Mouse (Mus musculus): ENCODE results near the gene 1700016H13Rik.

The 1700016H13Rik gene

DNA sequence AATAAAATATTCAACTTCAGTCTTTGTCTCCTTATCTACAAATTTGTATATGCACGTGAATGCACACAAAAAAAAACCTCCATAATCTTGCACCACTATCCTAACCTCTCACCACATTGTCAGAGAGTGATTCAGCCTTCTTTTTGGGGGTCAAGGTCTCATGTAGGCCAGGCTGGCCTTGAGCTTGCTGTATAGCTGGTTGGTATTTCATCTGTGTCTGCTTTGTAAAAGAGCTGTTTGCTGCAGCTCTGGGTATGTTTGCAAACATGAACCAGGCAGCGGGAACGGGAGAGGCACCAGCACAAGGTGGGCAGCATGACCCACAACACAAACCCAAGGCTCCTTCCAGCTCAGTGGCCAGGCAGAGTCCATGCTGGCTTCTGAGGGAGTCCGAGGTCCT, 17.8 kb upstream of the 1700016H13Rik start:
- DNase-seq (ENCODE audit: low read depth, low spot score), result no peak

DNA sequence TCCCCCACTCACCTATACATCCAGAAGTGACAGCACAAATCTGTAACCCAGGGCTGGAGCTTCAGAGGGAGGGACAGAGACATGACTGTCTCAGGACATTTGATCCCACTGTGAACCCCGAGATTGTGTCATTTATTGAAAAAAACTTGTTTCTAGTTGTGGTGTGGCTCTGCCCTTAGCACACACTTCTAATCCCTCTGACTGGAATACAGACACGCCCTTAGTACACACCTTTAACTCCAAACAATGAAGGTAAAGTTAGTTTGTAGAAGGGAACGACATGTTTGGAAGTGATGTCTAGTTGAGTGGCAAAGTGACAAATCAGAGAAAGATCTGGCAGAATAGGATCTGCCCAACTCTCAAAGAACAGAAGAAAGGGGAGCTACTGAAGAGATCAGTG, 16.0 kb upstream of the 1700016H13Rik start:
- no peak for DNase-seq (ENCODE audit: low read depth, low spot score)

DNA sequence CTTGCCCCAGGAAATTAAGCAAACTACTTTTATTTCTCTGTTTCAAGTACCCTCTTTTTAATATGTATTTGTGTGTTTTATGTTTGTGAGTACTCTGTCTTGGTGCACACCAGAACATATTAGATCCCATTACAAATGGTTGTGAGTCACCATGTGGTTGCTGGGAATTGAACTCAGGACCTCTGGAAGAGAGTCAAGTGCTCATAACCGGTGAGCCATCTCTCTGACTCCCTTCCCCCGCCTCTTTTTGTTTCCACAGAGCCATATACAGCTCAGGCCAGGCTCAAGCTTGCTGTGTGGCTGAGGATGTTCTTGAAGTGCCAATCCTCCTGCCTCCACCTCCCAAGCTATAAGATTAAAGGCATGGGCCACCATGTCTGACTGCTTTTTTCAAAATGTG, 10.1 kb upstream of the 1700016H13Rik start:
- DNase-seq (ENCODE audit: low read depth, low spot score), result no peak

DNA sequence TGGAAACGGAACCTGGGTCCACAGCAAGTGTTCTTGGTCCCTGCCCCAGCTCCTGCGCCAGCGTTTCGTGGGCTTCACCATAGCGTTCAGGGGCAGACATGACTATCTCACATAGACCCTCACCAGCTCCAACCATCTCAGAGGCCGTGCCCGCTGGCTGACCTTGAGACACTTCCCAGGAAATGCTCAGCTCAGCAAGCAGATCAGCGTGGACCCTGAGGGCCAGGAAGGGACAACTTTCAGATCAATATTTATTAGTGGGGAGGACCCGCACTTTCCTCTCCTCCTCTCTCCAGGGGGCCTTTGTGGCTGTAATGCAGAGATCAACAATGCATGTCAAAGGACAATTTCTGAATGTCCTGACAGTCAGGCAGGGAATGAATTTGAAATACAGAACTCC, 9.1 kb upstream of the 1700016H13Rik start:
- DNase-seq (ENCODE audit: low read depth, low spot score), result peak; percentile 55

DNA sequence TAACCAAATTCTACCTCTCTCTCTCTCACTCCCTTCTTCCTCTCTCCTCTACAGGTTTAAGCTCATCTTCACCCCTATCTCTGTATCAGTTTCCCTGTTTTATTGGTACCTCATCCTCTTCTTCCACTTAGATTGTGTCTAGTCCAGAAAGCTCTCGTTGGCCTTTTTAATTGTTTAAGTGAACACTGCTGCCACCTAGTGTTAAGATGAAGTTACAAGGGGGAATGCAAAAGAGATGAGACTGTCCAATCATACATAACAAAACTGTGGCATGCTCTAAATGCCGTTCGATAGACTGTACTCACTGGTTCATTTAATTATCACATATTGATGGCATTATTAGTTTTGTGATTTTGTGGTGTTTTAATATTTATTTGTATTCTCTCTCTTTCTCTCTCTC, 3.8 kb upstream of the 1700016H13Rik start:
- DNase-seq (ENCODE audit: low read depth, low spot score), result peak; percentile 78

DNA sequence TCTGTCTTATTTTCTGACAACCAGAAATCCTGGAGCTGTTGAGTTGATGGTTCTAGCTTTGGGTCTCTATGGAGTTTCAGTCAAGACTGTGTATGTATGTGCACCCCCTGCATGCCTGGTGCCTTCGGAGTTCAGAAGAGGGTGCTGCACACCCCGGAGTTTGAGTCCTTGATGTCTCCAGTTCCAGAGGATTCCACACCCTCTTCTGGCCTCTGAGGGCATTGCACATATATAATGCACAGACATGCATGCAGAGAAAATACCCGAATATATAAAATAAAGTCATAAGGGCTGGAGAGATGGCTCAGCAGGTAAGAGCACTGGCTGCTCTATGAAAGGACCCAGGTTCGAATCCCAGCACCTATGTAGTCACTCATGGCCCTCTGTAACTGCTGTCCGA, 3.1 kb upstream of the 1700016H13Rik start:
- peak; percentile 54 for DNase-seq (ENCODE audit: low read depth, low spot score)

DNA sequence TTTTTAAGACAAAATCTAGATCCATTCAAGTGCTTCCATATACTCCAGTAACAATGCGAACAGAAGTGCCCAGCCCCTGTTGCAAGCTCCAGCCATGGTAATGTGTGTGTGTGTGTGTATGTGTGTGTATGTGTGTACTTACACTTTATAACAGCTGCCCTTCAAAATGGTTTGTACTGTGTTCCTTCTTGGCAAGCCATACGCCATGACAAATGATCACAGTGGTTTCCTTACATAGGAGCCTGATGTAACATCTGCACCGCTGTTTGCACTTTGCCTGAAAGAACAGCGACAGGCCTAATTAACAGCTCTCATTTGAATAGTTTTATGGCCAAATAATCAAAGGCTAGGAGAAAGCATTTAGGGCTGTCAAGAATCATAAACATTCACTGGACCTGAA, 1.0 kb downstream of the 1700016H13Rik start:
- DNase-seq (ENCODE audit: low read depth, low spot score), result no peak

DNA sequence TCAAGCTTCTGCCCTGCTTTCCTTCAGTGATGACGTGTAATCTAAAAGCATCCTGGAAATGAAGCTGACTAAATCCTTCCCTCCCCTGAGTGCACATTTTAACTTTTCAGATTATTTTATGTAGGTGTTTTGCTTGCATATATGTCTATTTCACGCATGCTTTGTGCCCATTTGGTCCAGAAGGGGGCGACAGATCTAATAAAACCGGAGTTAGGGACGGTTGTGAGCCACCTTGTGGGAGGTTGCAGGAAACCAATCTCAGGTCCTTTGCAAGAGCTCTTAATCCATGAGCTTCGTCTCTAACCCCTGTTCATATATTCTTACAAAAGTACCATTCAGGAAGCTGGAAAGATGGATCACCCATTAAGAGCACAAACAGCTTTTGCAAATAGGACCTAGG, 1.6 kb downstream of the 1700016H13Rik start:
- DNase-seq (ENCODE audit: low read depth, low spot score), result peak; percentile 93

DNA sequence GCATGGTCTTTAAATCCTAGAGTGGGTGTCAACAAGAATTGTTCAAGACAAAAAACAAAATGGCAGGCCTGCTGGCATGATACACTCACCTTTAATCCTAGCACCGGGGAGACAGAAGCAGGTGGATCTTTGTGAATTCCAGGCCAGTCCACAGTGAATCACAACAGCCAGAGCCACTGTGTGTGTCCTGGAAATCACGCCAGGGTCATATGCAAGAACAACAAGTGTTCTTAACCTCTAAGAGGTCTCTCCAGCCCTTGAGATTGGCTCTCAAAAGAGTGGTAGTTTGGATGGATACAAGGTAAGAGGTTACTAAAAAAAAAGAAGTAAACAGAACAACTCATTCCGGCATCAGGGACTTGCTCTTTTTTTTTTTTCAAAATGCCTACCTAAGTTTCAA, 8.5 kb downstream of the 1700016H13Rik start:
- DNase-seq (ENCODE audit: low read depth, low spot score), result no peak

DNA sequence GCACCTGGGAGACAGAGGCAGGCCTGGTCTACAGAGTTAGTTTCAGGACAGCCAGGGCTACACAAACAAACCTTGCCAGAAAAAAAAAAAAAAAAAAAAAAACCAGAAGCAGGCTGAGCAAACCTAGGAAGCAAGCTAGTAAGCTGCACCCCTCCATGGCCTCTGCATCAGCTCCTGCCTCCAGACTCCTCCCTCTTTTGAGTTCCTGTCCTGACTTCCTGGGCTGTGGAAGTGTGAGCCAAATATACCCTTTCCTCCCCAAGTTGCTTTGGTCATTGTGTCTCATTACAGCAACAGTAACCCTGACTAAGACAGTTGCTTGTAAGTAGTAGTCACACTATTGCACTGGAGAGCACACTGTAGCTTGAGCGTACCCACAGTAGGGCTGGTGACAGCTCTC, 11.6 kb downstream of the 1700016H13Rik start:
- peak; percentile 16 for DNase-seq (ENCODE audit: low read depth, low spot score)

DNA sequence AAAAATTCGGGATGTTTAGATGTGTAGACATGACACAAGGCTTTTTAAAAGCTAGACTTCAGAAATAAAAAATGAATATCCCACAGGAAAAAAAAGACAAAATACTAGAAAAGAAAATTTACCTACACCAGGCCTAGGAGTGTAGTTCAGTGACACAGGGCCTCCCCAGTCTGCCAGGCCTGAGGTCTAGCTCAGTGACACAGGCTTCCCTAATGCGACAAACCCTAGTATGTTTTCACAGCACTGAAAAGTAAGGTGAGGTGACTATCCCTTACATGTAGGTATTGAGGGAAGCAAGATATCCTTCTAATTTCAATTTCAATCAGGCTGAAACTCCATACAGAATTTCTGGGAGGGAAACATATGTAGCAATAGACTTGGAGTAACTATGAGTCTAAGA, 18.6 kb downstream of the 1700016H13Rik start:
- no peak for DNase-seq (ENCODE audit: low read depth, low spot score)

DNA sequence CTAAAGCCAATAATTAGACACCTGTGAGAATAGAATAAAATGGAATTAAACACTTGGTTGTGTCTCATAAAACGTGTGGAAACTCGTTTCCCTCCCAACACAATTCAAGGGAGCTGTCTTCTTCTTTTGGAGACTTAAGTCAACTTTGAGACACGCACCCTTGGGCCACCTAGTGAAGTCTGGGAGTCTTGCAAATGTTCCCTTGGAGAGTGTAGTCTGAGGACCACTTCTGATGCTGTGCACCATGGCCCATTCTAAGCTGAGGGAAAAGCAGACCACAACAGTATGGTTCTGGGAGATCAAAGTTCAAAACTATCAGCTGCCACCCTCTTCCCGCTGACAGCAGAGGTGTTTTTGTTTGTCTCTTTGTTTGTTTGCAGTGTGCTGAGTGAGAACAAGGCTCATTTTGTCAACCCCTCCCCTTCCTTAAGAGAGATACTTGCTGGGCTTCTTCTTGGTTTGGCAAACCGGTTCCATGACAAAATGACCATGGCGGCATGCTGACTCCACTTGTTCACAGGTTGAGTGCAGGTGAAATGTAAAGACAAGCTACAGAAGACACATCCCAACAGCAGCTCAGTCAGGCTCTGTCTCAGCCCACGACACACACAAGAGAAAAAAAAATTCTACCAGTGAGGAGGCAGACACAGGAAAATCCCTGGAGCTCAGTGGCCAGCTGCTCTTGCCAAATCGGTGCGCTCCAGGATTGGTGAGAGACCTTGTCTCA, 25.8 kb downstream of the 1700016H13Rik start:
- no peak for DNase-seq (ENCODE audit: low read depth, low spot score)

DNA sequence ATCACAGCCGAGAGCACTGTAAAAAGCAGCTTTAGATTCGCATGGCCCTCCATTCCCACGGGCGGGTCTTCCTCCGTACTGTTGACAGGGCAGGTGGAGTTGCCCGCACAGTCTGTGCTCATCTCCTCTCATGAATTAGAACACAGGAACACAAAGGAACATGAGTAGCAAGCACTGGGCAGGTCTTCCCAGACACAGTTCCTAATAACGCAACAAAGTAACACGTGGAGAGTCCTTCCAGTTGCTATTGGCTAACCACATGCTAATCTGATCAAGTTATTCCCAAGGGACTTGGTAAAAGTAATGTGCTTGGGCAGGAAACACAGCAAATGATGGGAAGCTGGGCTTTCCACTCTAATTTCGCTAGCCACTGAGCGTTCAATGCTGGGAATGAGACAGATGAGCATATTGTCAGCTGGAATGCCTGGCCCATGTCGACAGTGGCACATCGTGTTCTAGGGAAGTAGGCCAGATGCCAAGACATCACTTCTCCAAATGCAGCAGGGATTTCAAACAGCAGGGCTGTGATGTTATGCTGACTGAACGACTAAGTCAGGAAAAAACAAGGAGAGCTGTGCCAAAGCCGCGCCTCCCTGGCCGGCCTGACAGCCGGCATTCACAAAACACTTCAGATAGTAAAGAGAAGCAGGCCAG, 26.6 kb downstream of the 1700016H13Rik start, which contains the start of gene Slc10a6:
Gene Slc10a6, minus strand, starts transcription at position 293 of the 654 bp plus-strand sequence.
- no peak for DNase-seq (ENCODE audit: low read depth, low spot score)

DNA sequence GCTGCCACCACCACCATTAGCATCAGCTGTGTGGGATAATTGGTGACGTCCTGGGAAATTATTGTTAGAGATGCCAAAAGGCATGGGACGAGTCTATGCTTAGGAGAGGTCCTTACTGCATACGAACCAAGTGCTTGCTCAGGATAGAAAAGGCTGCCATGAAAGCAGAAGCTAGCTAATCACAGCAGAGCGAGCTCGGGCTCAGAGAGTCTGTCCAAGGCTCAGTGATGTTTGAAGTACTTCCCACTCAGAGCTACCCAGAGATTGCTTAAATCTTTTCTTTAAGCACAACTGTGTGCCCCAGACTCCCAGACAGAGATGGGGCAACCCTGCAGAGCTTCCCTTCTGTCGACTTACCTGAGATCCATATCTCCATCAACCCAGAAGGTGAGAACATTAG, 27.3 kb downstream of the 1700016H13Rik start:
- no peak for DNase-seq (ENCODE audit: low read depth, low spot score)

DNA sequence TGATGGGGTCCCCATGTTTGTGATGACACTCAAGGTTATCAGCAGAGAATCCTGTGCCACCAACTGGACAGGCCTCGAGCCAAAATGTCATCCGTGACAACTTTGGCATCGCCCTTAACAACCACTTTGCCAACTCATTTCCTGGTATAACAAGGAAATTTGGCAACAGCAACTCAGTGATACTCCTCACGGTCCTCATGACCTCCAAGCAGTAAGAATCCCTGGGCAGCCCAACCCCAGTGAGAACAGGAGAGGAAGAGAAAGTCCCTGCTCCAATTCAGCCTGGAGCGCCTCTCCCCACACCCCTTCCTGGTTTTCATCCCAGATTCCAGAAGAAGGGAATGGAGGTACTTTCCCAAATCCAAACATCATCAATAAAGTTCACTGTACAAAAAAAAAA, 31.0 kb downstream of the 1700016H13Rik start:
- no peak for DNase-seq (ENCODE audit: low read depth, low spot score)

DNA sequence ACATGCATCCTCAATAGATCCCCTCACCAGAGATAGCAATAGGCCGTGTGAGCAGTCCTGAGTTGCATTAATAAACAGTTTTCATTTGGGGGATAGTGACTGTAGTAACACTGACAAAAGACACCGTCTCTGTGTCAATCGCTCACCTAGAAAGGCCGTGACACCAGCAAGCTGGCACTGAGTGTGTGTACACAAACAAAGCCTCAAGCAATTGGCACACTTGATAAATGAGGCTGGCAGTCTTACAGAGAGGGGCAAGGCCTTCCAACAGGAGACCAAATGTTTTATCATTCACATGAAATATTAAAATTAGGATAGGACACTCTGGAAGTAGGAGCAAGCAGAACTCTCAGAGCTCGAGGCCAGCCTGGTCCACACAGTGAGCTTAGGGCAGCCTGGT, 33.5 kb downstream of the 1700016H13Rik start:
- no peak for DNase-seq (ENCODE audit: low read depth, low spot score)

DNA sequence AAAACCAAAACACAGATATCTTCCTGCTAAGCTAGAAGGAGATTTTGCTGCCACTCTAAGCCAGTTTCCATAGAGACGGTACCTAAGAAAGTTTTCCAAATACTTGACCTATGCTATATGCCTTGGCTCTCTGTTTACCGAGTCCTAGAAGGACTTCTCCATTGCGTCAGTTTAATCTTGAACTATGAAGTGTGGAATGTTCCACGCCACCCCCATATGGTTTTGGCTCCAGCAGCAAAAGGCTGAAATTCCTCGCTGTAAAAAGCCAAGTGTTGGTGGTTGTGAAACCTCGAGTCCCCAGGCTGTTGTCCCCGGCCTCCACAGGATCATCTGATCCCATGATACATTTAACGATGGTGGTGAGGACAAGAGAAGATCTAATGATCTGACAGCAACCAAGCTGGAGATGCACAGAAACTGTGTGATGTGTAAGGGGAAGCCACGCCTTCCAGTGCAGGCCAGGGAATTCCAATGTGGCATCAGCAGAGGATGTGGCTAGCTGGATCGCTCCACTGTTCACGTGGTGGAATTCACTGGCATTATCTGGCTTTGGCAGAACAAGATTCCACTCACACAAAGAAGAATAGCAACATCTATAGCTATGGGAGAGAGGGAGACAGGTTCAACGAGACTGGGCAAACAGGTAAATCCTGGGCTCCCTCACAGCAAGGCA, 35.4 kb downstream of the 1700016H13Rik start:
- DNase-seq (ENCODE audit: low read depth, low spot score), result no peak

DNA sequence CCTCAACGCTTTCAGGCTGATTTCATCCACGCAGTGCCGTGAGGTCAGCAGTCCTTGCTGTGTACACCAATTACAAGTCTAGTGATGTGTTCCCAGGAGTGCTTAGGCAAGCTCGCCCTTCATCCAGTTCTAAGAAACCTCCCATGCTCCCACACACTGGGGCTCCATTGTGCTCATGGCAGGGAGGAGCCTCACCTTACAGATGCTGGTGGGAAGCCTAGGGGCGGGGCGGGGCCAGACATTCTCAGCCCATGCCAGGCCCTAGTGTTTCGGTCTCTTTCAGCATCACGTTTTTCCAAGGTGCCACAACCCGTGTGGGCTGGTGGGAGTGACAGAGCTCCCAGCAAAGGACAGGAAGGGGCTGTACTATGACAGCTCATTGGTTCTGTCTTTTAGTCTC, 38.6 kb downstream of the 1700016H13Rik start:
- peak; percentile 69 for DNase-seq (ENCODE audit: low read depth, low spot score)

DNA sequence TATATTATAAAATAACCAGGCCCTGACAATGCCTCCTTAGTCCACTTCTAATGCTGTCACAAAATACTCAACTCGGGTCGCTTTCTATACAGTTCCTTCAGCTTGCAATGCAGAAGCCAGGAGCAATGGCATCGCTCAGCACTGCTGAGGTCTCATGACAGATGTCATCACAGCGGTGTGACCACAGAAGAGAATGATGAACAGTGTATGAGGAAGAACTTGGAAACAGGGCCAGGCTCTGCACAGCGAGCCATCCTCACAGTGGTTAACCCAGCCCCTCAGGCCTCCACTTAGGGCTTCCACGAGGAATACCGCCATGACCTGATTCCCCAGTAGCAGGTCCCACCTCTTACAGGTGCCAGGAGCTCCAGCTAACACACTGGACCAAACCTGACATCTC, 41.5 kb downstream of the 1700016H13Rik start:
- DNase-seq (ENCODE audit: low read depth, low spot score), result no peak

DNA sequence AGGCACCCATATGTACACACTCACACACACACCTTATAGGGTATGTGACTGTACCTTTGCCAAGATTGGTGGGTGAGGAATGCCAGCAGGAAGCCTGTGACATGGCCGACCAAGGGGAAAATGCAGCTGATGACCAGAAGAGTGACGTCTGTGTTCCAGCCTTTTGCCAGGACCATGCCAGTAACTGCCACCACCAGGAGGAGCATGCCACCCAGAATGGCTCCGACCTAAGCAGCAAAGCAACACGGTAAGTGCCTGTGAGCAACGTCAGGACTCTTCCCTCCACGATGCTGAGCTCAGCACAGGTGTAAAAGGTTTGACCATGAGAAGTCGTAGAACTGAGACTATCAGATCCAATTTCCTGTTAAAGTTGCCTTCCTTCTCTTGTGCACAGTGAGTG, 43.5 kb downstream of the 1700016H13Rik start:
- DNase-seq (ENCODE audit: low read depth, low spot score), result no peak

DNA sequence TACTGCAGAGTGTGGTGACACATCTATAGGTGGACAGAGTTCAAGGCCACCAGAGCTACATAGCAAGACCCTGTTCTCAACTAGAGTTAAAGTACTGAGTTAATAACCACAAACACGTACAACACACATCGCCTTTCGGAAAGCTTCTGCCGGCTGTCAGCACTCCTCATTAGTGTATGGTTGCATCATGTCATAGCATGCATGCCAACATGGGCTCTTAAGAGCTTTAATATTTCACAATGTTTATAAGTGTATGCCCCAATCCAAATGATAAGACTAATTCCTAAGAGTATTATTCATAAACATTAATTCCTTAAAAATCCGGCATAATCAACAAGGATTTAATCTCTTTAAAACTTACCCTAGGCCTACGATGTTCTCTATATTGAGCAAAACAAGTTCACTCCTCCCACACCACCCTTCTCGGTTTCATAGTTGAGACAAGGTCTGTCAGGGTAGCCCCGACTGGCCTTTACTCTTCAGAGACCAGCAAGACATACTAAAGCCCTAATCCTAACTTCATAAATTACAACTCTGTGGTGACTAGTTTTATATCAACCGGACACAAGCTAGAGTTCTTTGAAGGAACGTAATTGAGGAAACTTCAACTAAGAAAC, 44.8 kb downstream of the 1700016H13Rik start:
- no peak for DNase-seq (ENCODE audit: low read depth, low spot score)

DNA sequence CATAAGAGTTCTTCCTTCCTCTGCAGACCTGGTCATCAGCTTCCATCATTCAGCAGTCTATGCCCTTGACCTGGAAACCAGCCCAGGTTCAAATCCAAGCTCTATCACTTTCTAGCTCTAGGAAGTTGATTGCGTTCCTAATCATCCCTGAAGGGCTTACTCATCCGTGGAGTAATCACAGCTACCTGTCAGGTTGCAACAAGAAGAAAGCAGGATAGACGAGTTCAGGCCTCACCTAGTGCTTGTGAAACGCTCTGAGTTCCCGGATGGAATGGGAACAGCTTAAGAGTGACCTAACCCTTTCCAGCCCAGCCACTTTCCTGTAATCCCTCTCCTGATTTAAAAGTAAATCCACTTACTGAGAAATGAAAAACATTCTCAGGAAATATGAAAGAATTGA, 45.7 kb downstream of the 1700016H13Rik start:
- DNase-seq (ENCODE audit: low read depth, low spot score), result no peak

Measured in ES-CJ7 (cell line).